In the genomic region with DNA sequence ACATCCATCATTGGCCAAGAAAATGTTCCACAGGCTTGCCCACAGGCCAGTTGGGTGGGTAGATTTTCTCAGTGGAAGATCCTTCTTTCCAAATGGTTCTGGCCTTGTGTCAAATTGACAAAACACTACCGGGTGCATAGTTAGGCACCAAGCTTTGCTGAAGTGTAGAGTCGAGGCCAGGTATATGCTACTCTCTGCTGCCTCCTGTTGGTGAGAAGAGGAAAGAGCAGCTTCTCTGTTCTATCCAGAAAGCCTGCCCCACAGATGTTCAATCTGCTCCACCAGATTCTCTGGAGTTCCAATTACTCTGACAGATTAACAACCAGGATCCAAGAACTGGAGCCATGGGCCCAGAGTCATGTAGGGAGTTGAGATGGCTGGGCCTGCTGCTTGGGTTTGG, we compare ENCODE assay signal across 11 mouse cellular contexts.
A peak's percentile ranks its signal among the peaks of the same experiment; 100 is the strongest.
DNase-seq lines count a peak whose midpoint lies in the region; ATAC-seq and TF ChIP-seq lines count a peak whose summit lies in the region.
"Had no signal": no experiment of that assay in that cellular context is flagged by ENCODE, and none has a peak within 500 bp of the region (broad histone marks: within the 10 kb centered on the region; RNA-seq: fewer than 3 reads in every experiment).

No protein-coding gene starts in this region.

- peak; percentile 67 to 86 for TF ChIP-seq CTCF in CH12.LX (conservative IDR thresholded peaks at IDR 0.05 in 1 of 2, IDR thresholded peaks at IDR 0.05 in 1 of 2; ENCODE audit: low read depth in 2 of 2, low read length in 2 of 2)

- H3K27me3 ChIP-seq in CH12.LX (replicated peaks), result peaks cover 3% of the 10 kb centered on the region
- H3K27me3 ChIP-seq: hindbrain, embryonic 15.5 days had no signal

- in situ Hi-C loops in CH12.LX (cut with MboI; ENCODE audit: low pct_ligation_motif_present, low pct_unique_long_range_greater_than_20kb, low sequenced_read_pairs), result no loop called here
- in situ Hi-C loops in ES-E14 (cut with MboI; ENCODE audit: low sequenced_read_pairs in 2 of 2, unreplicated experiment in 2 of 2), result no loop called here

- H3K27ac ChIP-seq in CH12.LX (ENCODE audit: insufficient read depth, low read depth) (no peak overlapping the region), ES-E14 (ENCODE audit: insufficient read depth, low read depth, low read length, poor library complexity, severe bottlenecking) (no peak overlapping the region)
- H3K27ac ChIP-seq: hindbrain, embryonic 15.5 days had no signal

- TF ChIP-seq RAD21 in CH12.LX (IDR thresholded peaks at IDR 0.05; ENCODE audit: low read depth, low read length), result peak; percentile 52

- dilution Hi-C loops in CH12.LX (cut with MboI; ENCODE audit: extremely low pct_ligation_motif_present, extremely low pct_unique_long_range_greater_than_20kb, low sequenced_read_pairs), result no loop called here

- H3K36me3 ChIP-seq in CH12.LX (replicated peaks in 1 of 2; ENCODE audit: control insufficient read depth in 1 of 2, insufficient read depth in 1 of 2, low read length in 1 of 2) (no peaks in the 10 kb centered on the region), ES-E14 (ENCODE audit: control insufficient read depth, insufficient read depth, low read length, poor library complexity, severe bottlenecking) (no peaks in the 10 kb centered on the region)
- H3K36me3 ChIP-seq: hindbrain, embryonic 15.5 days had no signal

- ATAC-seq in erythroblast, adult 5-6 weeks (replicated peaks; ENCODE audit: low FRiP score, poor library complexity, severe bottlenecking), result 0 out of 2 replicates have a peak, but pooled peaks have one; percentile 57

- H3K4me3 ChIP-seq in CH12.LX (replicated peaks in 1 of 3; ENCODE audit: low read depth in 2 of 3, low read length in 2 of 3, poor library complexity in 1 of 3) (no peak overlapping the region), ES-E14 (ENCODE audit: insufficient read depth in 1 of 2, low read depth in 1 of 2, low read length in 2 of 2, poor library complexity in 1 of 2, severe bottlenecking in 1 of 2) (no peak overlapping the region)
- H3K4me3 ChIP-seq: hindbrain, embryonic 15.5 days had no signal

- H3K4me1 ChIP-seq in CH12.LX (ENCODE audit: control insufficient read depth in 1 of 2, insufficient read depth in 2 of 2) (no peaks in the 10 kb centered on the region), ES-E14 (ENCODE audit: control insufficient read depth in 2 of 2, insufficient read depth in 2 of 2, low read length in 2 of 2, poor library complexity in 1 of 2) (no peaks in the 10 kb centered on the region)
- H3K4me1 ChIP-seq: hindbrain, embryonic 15.5 days had no signal

- TF ChIP-seq EP300 in CH12.LX (IDR thresholded peaks at IDR 0.05; ENCODE audit: low read length), result no peak

- no peak overlapping the region for H3K4me2 ChIP-seq in CH12.LX (ENCODE audit: insufficient read depth, low read depth, poor library complexity, severe bottlenecking)
- H3K4me2 ChIP-seq: hindbrain, embryonic 15.5 days had no signal

- no peaks in the 10 kb centered on the region for H3K79me2 ChIP-seq in CH12.LX (replicated peaks; ENCODE audit: control insufficient read depth, extremely low read depth, insufficient read depth, poor library complexity, severe bottlenecking)

- H3K9me3 ChIP-seq in CH12.LX (replicated peaks; ENCODE audit: low read length) (peaks cover 4% of the 10 kb centered on the region), ES-E14 (ENCODE audit: control insufficient read depth, insufficient read depth, low read depth, low read length) (no peaks in the 10 kb centered on the region)
- H3K9me3 ChIP-seq: hindbrain, embryonic 15.5 days had no signal

- peak; percentile 24 to 31 for DNase-seq in layer of hippocampus, postnatal 10 days (ENCODE audit: low spot score in 2 of 2)
- no peak for DNase-seq in layer of hippocampus, adult 18-20 months (ENCODE audit: low spot score in 2 of 2)
- peak; percentile 40 for DNase-seq in CH12.LX (ENCODE audit: extremely low read depth)
- DNase-seq in ES-E14 (ENCODE audit: low read depth, low spot score), result peak; percentile 30
- no peak for DNase-seq in yolk sac, embryonic 10.5 days (ENCODE audit: low spot score)
- DNase-seq in ovary, postnatal 36 days (ENCODE audit: low spot score), result no peak
- DNase-seq in cerebellum, adult 11-12 months, result no peak
- DNase-seq: adrenal gland, adult 2 months; cerebellum, adult 9-10 months had no signal

- no peak overlapping the region for H3K9ac ChIP-seq in CH12.LX (ENCODE audit: insufficient read depth, low read depth)
- H3K9ac ChIP-seq in ES-E14 (ENCODE audit: insufficient read depth, low read depth, low read length, poor library complexity, severe bottlenecking), result no peak overlapping the region
- H3K9ac ChIP-seq: hindbrain, embryonic 15.5 days had no signal

- TF ChIP-seq POLR2A in CH12.LX (IDR thresholded peaks at IDR 0.05; ENCODE audit: low read depth, low read length), result no peak

TF ChIP-seq in CH12.LX, 34 proteins besides CTCF, POLR2A, EP300 and RAD21:
- TF ChIP-seq MAZ (IDR thresholded peaks at IDR 0.05; ENCODE audit: low read depth, low read length) (no peak), SMC3 (IDR thresholded peaks at IDR 0.05; ENCODE audit: low read depth, low read length) (peak; percentile 54)
TF ChIP-seq in CH12.LX: peak in this region for 1.

TF ChIP-seq in ES-E14, 5 proteins besides CTCF, POLR2A, EP300 and RAD21:
- TF ChIP-seq CHD2 (IDR thresholded peaks at IDR 0.05; ENCODE audit: low read depth, low read length) (no peak), HCFC1 (IDR thresholded peaks at IDR 0.05; ENCODE audit: borderline replicate concordance, insufficient read depth, low read length) (no peak), ZNF384 (IDR thresholded peaks at IDR 0.05; ENCODE audit: low read depth, low read length) (no peak), ZC3H11A (IDR thresholded peaks at IDR 0.05; ENCODE audit: borderline replicate concordance, low read depth, low read length) (no peak), MAFK (IDR thresholded peaks at IDR 0.05; ENCODE audit: insufficient read depth, low read depth, low read length) (no peak)
TF ChIP-seq in ES-E14: peak in this region for 0.

Comparison
In these comparisons a context has a peak if more than half of its experiments do, and no peak if none do; other contexts are left out.
1. DNase-seq: peak in layer of hippocampus, postnatal 10 days (2 of 2), CH12.LX (single experiment) and ES-E14 (single experiment); none in layer of hippocampus, adult 18-20 months (0 of 2), yolk sac, embryonic 10.5 days (single experiment), ovary, postnatal 36 days (single experiment) and cerebellum, adult 11-12 months (single experiment).